Mouse (Mus musculus) stomach, embryonic 14.5 days (tissue): ENCODE results near the gene Gm12887. TPM values are rescaled to one million over a fixed set of nuclear protein-coding genes. Genes with fewer than 3 reads are reported as not detected.

Experiments used
- ATAC-seq: fragments of 200-750 bp; cut with Nextera tagmentation; 2 replicates; pipeline ENCODE4 v1.8.0; 2017; ENCODE audit warnings: low read depth, moderate TSS enrichment; ENCODE audit not compliant: insufficient number of reproducible peaks, insufficient read depth, low FRiP score
- H3K27ac ChIP-seq: fragments of 300-500 bp; sonication (generic); 2 replicates; pipeline ENCODE4 v1.5.1; 2014; ENCODE audit warnings: mild to moderate bottlenecking, low read length, moderate library complexity, mixed read lengths
- H3K27me3 ChIP-seq: fragments of 300-500 bp; sonication (generic); 2 replicates; pipeline ENCODE4 v1.6.1; 2014; ENCODE audit warnings: low read length, control low read depth, mixed read lengths; ENCODE audit not compliant: control insufficient read depth, insufficient read depth
- H3K36me3 ChIP-seq: fragments of 300-500 bp; sonication (generic); 2 replicates; pipeline ENCODE4 v1.6.1; 2014; ENCODE audit warnings: mild to moderate bottlenecking, control low read depth, low read length, moderate library complexity, mixed read lengths; ENCODE audit not compliant: control insufficient read depth, insufficient read depth
- H3K4me1 ChIP-seq: fragments of 300-500 bp; sonication (generic); 2 replicates; pipeline ENCODE4 v1.6.1; 2014; ENCODE audit warnings: low read length, control low read depth, mixed read lengths; ENCODE audit not compliant: control insufficient read depth, insufficient read depth
- H3K4me2 ChIP-seq: fragments of 300-500 bp; sonication (generic); replicated peaks from 2 replicates; pipeline ENCODE4 v1.6.1; 2014; ENCODE audit warnings: low read depth, low read length, control low read depth
- H3K4me3 ChIP-seq: fragments of 300-500 bp; sonication (generic); 2 replicates; pipeline ENCODE4 v1.5.1; 2014; ENCODE audit warnings: low read depth, low read length, control low read depth
- H3K9ac ChIP-seq: fragments of 300-500 bp; sonication (generic); replicated peaks from 2 replicates; pipeline ENCODE4 v1.6.1; 2014; ENCODE audit warnings: low read depth, mild to moderate bottlenecking, control low read depth, low read length, moderate library complexity, mixed read lengths
- H3K9me3 ChIP-seq: fragments of 300-500 bp; sonication (generic); 2 replicates; pipeline ENCODE4 v1.6.1; 2016; ENCODE audit warnings: low read depth, low read length, control low read depth; ENCODE audit not compliant: control insufficient read depth
- WGBS: fragments of 180-500 bp; shearing (Covaris S2); extraction: QIAGEN DNeasy Blood & Tissue Kit; methylation state at CpG from one replicate; pipeline ENCODE4 v1.1.7; 2014; 5-methylcytosine and 5-hydroxymethylcytosine counted together
- polyA plus RNA-seq: library from polyadenylated mRNA; unstranded; fragments of >200 nt; fragmentation: Nextera tagmentation; extraction: Ambion mirVana; gene quantifications from 2 replicates; pipeline ENCODE4 v1.2.1, GENCODE M21; 2014

Gene Gm12887
- polyA plus RNA-seq: not detected in 2 replicates

DNA sequence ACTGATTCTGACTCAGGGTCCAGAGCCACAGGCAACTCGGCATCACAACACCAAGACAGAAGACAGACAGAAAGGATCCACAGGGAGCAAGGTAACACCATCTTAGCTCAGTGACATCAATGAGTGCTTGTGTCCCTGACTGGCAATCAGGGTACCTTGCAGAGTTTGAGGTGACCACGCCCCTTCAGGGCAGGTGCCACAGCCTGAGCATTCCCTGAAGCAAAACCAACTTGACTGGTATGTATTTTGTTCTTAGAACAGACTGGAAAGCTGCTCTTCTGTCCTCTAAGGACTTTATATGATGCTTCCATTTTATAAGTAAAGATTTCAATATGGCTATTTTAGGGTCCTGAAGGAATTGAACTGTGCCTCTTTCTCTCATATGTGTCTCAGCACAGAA lies at the start of gene Gm12887:
TSS of gene Gm12887 (minus strand) at position 101 of the 400 bp plus-strand sequence.
- WGBS: 41% methylated on average over 2 of the region's 2 CpGs

DNA sequence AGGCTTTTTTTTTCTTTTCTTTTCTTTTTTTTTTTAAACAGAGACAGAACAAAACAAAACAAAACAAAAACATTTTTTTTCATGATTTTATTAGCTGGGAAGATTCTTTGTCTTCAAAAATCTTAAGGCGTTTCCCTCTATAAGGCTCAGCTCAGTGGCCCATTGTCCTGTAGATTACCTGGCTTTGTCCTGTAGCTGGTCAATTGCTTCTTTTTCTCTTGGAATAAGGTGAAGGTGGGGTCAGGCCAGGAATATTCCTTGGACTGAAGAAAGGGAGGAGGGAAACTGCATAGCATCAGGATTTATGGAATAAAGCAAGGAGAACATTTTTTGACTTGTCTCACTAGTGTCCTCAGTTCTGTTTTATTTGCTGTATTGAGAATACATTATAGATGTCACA lies 35.1 kb upstream of the Gm12887 start:
- H3K4me1 ChIP-seq: no peaks in the 10 kb centered on the region
- H3K9ac ChIP-seq: no peak overlapping the region
- no peaks in the 10 kb centered on the region for H3K27me3 ChIP-seq
- H3K4me3 ChIP-seq: no peak overlapping the region
- H3K27ac ChIP-seq: no peak overlapping the region
- H3K9me3 ChIP-seq: no peaks in the 10 kb centered on the region; the same call in 1 of the 2 replicates
- 73% methylated on average over 1 of the region's 1 CpGs for WGBS
- H3K4me2 ChIP-seq: no peak overlapping the region
- no peaks in the 10 kb centered on the region for H3K36me3 ChIP-seq
- no peak for ATAC-seq

More for the DNA sequence above, at the start of gene Gm12887:
- H3K9ac ChIP-seq: no peak within 1 kb of the TSS
- no peak within 1 kb of the TSS for H3K4me3 ChIP-seq
- H3K36me3 ChIP-seq: no peaks in the 10 kb centered on the region
- peaks cover 4% of the 10 kb centered on the region; the same call in 1 of the 2 replicates for H3K9me3 ChIP-seq
- ATAC-seq: no peak
- no peaks in the 10 kb centered on the region for H3K4me1 ChIP-seq
- H3K27me3 ChIP-seq: no peaks in the 10 kb centered on the region
- no peak within 1 kb of the TSS for H3K4me2 ChIP-seq
- no peak within 1 kb of the TSS for H3K27ac ChIP-seq

Other genes with a start within 250 kb of the Gm12887 start
- not detected in 2 replicates for gene Gm12886, start 199.0 kb downstream of the Gm12887 start, polyA plus RNA-seq